Mouse (Mus musculus): ENCODE measurements at regions not wholly inside any gene's neighbourhood (a gene's known extent, or its start where the extent isn't known, plus 50 kb on each side); places are given as distances from the start of the nearest gene placed in this dataset.

- TF ChIP-seq CTCF (IDR thresholded peaks at IDR 0.05; ENCODE audit: control insufficient read depth, insufficient read depth, insufficient read length) (no peak), MAX (IDR thresholded peaks at IDR 0.05) (no peak), FOSL1 (IDR thresholded peaks at IDR 0.05; ENCODE audit: insufficient read depth, low read length, poor library complexity, severe bottlenecking) (no peak), MYOG (IDR thresholded peaks at IDR 0.05; ENCODE audit: control insufficient read depth, extremely low read depth, insufficient read length) (no peak), CEBPB (IDR thresholded peaks at IDR 0.05; ENCODE audit: low read depth) (no peak), USF1 (IDR thresholded peaks at IDR 0.05; ENCODE audit: low read depth) (no peak), MYOD1 (IDR thresholded peaks at IDR 0.05; ENCODE audit: control insufficient read depth, insufficient read length, low read depth) (no peak)
Measured at GRCm38 (mm10) chr13:44390666-44391390, 338.4 kb upstream of the Jarid2 start.

Measured in C2C12 (cell line).